Mouse (Mus musculus) NIH3T3 (cell line): ENCODE data around the gene Pm20d2.
A peak's percentile ranks its signal among the peaks of the same experiment; 100 is the strongest.

ENCODE experiments used
- DNase-seq: peaks from one replicate; pipeline ENCODE4 v3.0.0-alpha.2; 2012; ENCODE audit warnings: low read depth

Gene Pm20d2

DNA sequence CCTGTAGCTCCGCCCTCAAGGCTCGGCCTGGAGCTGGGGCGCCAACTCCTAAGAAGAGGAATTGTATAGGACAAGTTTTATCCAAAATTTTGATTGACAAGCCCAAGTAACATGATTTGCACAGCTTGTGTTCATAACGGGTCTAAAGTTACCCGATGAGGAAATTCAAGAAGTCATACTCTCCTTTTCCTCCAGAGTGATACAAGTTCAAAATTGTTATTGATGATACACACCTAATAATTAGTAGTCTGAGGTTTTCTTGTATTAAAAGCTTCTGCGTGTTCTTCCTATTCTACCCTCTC lies at the start of gene Pm20d2:
Pm20d2 (minus strand) TSS at position 3 of the 302 bp plus-strand sequence.
- no peak for DNase-seq

DNA sequence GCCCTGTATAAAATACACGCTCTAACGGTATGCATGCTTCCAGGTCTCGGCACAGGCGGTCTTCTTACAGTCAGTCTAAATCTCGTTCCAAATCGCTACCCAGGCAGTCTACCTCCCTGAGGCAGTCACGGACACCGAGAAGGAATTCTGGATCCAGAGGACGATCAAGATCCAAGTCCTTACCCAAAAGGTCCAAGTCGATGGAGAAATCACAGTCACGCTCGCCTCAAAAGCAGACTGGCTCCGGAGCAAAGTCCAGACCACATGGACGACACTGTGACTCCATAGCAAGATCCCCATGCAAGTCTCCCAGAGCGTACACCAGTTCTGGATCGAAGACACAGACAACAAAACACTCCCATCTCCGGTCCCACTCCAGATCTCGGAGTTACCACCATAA lies 41.3 kb upstream of the Pm20d2 start:
- no peak for DNase-seq

GRCm38 (mm10) chr4:33229639-33230038 lies 40.1 kb upstream of the Pm20d2 start:
- DNase-seq, result no peak

DNA sequence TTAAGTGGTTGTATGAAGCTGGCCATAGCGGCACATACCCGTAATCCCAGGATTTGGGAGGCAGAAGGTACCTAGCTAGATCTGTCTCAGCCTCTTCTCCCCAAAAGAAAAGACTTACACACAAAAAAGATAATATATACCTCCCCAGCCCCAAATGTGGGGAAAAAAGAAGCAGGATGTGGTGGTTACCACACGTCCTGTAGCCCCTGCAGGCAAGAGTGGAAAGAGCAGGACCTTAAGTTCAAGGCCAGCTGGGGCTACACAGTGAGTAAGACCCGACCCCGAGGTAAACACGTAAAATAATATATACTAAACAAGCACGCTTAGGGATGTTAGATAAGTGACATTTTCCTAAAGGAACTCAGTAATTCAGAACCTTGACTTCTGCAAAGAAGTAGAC lies 37.6 kb upstream of the Pm20d2 start:
- no peak for DNase-seq

DNA sequence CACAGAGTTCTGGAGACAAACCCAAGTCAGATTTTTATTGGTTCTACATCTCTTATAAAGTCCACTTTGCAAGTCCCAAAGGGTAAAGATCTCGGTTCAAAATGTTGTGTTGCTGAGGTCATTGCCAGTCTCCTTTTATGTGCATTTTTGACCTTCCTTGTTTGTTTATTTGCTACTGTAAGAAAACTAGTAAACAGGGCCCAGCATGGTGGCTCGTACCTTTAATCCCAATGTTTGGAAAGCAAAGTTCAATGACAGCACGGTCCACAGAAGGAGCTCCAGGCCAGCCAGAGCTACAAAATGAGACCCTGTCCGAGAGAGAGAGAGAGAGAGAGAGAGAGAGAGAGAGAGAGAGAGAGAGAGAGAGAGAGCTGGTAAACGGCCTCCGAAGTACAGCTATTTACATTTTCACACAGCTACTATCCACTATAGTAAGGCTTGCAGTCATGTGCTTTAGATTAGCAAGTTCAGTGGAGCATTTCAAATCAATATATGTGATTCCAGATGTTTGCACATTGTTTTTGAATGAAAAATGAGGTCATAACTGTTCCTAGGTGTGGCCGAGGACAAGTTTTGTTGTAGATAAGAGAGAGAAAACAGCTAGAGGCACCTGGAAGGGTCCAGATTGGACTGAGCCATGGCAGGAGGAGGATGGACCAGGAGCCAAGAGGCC lies 34.6 kb upstream of the Pm20d2 start:
- DNase-seq, result no peak

GRCm38 (mm10) chr4:33221847-33222246 lies 32.3 kb upstream of the Pm20d2 start:
- no peak for DNase-seq

DNA sequence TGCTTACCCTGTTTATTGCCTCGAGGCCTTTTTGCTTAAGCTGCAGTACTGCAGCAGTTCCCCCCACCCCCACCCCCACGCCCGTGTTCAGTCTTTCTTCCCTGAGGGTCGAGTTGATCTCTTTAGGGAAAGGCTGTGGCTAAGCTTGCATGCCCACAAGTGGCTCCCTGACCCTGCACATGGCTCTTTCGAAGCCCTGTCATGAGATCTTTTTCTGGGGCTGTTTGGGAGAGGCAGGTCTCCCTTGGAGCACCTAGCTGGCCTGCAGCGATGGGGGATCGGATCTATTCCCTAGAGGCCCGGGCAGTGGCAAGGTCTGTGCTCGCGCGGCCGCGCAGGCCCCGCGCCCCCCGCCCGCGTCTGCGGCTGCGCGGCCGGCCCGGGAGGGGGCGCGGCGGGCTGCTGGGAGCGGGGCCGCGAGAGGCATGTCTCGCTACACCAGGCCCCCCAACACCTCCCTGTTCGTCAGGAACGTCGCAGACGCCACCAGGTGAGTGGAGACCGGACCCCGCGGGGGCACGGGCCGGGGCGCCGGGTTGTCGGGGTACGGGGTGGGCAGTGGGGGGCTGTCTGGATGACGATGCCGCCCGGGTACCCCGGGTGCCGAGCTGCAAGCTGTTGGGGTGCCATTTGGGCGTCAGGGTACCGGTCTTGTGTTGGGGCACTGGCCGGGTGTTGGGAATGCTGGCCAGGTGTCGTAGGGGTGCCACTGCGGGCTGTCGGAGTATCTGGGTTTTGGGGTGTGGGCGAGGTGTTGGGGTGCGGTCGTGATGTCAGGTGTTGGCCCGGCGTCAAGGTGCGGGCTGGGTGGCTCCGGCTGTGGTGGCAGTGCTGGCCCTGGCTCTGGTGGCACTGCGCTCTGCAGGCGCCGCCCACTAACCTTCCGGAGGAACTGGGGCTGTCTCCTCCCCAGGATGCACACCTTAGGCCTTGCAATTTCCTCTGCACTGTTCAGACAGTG lies 19.6 kb upstream of the Pm20d2 start, which contains the start of gene Srsf12:
Srsf12 (plus strand) TSS at position 111 of the 961 bp plus-strand sequence.
- no peak for DNase-seq

DNA sequence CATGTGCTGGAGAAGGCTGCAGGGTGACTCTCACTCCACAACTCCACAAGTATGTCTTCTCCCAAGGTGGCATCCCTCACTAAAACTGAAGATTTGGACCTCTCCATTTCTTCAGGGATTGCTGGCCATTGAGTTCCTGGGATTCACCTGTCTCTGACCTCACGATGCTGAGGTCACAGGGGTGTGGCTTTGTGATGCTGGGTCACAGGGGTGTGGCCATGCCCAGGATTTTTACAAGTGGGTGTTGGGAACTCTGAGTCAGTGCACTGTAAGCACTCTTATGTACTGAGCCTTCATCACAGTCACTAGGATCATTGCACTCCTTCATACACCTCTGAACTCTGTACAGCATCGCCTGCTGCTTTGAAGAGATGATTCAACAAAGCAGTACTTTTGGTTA lies 18.0 kb upstream of the Pm20d2 start:
- DNase-seq, result no peak

DNA sequence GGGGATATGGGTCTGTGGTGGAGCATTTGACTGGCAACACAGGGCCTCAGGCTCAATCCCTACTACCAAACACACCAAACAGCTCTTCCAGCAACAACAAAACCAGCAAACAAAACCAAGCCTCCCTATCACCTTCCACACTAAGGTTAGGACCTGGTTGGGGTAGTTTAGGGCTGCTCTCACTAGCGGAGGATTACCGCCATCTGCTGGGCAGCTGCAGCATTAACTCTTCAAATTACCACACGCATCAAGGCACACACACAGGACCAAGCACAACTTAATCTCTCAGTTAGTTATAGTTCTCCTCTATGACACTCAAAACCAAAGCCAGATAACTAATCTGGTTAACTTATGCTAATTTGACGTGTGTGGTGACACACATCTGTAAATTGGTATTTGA lies 15.1 kb upstream of the Pm20d2 start:
- DNase-seq, result peak; percentile 43

- DNase-seq, result no peak
These were observed 8.6 kb upstream of the Pm20d2 start for GRCm38 (mm10) chr4:33198117-33198516.

DNA sequence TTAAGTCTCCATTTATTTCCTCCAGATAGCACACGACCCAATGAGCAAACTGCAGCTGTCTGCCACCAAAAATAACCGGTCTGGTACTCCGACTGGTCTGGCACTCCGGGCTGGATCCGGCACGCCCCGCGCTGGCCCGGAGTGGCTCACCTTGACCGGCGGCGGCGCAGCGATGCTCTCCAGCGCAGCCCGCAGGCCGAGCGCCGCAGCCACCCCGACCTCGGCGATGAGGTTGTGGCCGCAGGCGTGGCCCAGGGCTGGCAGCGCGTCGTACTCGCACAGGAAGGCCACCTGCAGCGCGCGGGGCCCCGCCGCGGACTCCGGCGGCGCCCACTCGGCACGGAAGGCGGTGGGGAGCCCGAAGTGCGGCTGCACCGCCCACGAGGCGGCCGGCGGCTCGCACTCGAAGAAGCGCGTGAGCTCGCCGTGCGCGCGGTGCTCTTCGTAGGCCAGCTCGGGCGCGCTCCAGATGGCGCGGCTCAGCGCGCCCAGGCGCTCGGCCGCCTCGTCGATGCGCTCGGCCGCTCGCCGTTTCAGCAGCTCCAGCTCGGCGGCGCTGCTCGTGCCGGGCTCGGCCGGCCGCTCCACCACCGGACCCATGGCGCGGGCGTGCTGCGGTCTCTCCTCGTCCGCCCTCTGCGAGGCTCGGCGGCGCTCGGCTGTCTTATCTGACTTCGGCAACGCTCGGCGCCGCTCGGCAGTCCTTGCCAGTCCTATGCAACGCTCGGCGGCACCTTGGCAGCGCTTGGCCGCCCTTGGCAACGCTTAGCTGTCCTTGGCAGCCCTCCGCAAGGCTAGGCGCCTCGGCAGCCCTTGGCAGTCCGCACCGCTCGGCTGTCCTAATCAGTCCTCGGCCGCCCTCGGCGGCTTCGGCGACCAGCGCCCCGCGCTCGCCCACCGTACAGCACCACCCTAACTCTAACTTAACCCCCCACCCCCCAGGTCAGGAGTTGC lies 479 bp downstream of the Pm20d2 start:
- DNase-seq, result no peak

- DNase-seq, result no peak
These were observed 1.4 kb downstream of the Pm20d2 start for GRCm38 (mm10) chr4:33188164-33188563.

DNA sequence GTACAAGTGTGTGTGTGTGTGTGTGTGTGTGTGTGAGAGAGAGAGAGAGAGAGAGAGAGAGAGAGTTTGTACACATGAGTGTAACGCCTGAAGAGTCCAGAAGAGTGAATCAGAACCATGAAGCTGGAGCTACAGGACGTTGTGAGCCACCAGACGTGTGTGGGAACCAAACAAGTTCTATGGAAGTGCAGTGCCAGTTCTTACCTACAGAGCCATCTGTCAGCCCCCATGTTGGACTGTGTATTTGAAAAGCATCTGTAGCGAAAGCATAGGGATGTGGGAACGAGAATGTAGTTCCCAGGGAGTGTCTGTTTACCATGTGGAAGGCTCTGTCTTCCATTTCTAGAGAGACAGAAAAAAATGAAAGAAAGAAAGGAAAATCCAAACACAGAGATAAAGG lies 6.1 kb downstream of the Pm20d2 start:
- no peak for DNase-seq

GRCm38 (mm10) chr4:33152087-33153038 lies 37.2 kb downstream of the Pm20d2 start:
- no peak for DNase-seq

GRCm38 (mm10) chr4:33149150-33149549 lies 40.4 kb downstream of the Pm20d2 start:
- no peak for DNase-seq

DNA sequence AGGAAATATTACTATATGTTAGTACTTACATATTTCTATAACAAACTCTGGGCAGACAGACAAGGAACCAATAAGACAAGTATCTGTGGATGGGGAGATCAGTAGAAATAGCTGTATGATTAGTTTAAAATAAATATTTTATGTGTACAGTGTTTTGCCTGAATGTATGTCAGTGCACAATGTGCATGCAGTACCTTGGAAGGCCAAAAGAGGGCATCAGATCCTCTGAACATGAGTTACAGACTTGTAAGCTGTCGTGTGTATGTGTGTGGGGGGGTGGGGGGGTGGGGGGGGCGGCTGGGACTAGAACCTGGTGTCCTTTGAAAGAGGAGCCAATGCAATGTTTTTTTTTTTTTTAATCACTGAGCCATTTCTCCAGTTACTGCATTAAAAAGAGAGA lies 41.7 kb downstream of the Pm20d2 start:
- peak; percentile 76 for DNase-seq

DNA sequence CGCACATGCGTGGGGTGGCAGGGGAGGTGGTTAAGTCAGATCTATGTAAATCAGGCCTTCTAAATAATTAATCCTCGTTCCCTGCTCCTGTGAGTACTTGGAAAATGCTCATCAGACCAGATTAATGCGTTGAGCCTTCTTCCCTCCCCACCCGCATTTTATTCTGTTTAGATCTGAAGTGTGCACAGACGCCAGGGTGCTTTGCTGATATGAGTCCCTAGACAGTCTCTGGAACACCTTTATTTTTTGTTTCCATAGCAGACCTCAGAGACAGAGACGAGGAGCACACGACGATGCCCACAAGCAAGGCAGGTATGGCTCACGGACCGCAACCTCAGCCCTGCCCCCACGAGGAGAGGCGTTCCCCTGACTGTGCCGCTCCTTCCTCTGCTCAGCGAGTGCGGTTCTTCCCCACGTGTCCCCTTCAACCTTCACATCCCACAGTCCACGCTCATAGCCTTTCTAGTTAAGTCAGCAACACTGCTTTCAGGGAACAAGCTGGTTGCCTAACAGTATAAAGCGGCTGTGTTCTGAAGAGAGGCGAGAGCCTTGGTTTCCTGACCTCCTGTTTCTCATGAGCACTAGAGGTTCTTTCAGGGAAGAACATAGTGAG lies 42.8 kb downstream of the Pm20d2 start:
- no peak for DNase-seq

DNA sequence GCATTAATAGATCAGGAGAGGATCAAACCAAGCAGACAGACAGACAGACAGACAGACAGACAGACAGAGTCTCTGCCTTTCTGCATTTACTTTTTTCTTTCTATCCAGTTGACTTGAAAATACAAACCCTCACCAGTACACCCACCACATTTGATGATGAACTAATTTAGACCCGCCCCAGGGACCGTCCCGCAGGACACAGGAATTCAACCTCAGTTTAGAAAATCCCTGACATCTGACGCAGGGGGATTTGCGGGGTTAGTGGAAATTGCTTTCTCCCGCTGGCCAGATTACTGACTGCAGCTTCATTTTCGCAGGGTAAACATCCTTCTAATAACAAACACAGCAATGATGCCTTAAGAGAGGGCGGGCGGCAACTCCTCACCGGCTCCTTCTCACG lies 57.3 kb downstream of the Pm20d2 start, which contains the start of gene Gabrr1:
Gabrr1 (plus strand) TSS at position 301 of the 400 bp plus-strand sequence.
- DNase-seq, result no peak

DNA sequence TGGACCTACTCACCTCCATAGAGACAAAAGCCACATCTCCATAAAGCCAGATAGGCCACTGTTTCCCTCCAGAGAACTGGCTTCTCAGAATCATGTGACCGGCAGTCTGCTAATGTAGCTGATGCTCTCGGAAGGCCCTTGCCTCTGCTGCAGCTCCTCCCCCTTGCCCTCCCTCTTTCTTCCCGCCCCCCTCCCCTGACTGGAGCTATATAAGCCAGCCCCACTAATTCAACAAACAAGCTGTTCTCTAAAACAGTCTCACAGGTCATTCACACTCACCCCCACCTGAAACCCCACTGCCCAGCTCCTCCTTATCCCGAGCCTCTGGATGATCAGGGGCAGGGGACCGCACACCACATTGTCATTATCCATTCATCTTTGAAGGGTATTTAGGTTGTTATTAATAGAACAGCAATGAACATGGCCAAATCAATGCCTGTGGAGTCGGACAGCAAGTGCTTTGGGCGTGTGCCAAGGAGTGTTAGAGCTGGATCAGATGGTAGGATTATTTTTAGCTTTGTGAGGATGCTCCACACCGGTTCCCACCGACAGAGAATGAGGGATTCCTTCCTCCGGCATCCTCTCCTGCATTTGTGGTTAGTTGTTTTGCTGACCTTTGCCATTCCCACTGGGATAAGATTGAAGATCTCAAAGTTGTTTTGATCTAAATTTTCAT lies 64.0 kb downstream of the Pm20d2 start:
- peak; percentile 13 for DNase-seq

DNA sequence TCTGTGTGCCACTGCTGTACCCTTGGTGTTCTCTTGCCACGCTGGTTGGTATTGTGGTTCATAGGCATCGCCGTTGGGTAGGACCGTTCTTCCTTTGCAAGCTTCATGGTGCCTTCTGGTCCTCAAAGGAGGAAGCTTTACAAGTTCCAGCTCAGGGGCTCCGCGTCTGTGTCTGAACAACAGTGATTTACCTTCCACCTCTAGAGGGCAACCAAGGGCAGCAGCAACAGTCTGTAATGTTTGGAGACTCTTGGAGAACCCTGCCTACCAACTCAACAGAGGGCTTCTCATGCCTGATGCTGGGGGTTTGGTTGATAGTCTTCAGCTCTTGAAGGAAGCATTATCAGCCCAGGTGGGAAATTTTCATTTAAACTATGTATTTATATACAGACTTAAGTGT lies 65.0 kb downstream of the Pm20d2 start:
- peak; percentile 44 for DNase-seq
